Mouse (Mus musculus) kidney, postnatal 36 days (tissue): ENCODE measurements around the gene Stn1.

Experiments used
- DNase-seq, 2 experiments: peaks; one replicate each; pipeline ENCODE4 v3.0.0; 2021 to 2022; ENCODE audit warnings: mixed read lengths in 2 of 2

Gene Stn1

DNA sequence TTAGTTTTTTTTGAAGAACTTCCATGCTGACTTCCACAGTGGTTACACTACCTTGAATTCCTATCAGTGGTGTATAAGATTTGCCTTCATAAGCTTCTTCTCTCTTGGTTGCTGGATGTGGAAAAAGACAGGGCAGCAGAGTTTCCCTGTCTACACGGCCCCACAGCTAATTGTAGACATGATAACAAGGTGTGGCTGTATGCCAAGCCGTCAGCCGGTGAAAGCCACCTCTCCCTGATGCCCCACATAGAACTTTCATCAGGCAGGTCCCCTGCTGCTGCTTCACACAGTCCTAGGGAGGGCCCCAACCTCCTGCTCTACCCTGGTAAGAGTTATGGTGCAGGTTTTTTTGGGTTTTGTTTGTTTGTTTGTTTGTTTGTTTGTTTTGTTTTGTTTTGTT is 68.6 kb downstream of the Stn1 start:
- no peak for DNase-seq

DNA sequence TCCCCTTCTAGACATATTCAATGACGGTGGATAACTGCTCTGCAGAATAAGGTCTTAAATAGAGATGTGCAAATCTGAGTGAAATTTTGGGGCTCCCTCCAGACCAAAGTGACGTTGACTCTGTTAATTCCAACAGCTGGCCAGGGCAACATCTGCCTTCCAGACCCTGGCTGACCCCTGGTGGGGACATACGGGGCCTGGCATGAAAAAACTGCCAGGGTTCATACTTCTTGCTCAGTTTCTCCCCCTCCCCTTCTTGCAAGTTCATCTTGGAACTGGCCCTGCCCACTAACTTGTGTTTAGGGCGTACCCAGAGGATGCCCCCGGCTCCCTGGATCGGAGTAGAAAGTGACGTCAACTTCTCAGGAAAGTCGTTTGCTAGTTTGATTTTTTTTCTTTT is 70.5 kb downstream of the Stn1 start:
- no peak for DNase-seq

DNA sequence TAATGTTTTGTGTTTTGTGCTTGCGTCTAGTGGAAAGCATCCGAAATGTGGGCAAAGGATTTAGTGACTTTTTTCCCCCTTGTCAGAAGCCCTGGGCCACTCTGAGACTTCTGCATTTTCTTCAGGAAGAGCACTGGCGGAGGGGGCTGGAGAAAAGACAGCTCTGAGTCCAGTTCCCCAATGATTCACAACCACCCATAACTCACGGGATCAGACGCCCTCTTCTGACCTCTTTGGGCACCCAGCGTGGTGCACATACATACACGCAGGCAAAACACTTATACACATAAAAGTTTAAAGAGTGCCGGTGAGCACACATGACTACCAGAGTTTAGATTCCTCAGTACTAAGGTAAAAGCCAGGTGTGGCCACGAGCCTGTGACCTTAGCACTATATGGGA is 71.8 kb downstream of the Stn1 start:
- DNase-seq: no peak

DNA sequence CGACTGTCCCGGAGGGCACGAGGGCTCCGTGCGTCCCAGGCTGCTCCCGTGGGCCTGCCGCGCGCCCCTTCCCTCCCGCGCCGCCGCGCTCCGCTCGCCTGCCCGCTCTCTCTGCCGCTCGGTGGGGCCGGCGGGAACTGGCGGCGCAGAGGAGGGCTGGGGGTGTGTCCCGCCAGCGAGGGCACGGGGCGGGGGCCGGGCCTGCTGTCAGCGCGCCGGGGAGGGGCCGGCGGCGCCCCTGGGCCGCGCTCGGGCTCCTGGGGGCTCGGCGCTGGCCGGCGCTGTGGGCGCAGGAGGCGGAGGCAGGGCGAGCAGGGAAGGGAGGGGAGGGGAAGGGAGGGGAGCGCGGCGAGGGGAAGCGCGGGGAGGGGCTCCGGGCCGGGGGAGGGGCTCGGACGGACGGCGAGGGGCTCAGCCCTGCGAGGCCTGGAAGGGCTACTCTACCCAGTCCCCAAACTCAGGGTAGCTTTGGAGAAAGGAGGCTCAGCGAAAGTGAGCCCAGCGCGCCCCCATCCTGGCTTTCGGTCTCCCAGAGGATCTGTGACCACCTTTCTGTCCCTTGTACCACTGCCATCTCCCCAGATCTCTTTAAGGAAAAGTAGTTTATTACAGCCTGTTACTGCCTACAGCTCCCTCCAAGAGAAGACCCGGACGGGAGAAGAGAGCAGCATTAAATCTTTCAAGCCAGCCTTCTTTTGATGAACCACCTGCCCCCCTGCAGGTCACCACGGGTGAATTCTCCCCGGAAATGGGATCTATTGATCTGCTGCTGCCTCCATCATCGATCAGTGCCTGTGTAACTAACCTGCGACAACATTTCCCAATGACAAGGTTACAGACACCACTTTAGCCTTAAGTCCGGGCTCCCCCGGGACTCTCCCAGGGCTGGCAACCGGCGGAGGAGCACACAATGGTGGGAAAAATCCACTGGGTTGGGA is 72.7 kb downstream of the Stn1 start, which contains the start of gene Sh3pxd2a:
Gene Sh3pxd2a (minus strand): TSS at position 98 of the 938 bp plus-strand sequence.
- peak; percentile 53 to 69 for DNase-seq

DNA sequence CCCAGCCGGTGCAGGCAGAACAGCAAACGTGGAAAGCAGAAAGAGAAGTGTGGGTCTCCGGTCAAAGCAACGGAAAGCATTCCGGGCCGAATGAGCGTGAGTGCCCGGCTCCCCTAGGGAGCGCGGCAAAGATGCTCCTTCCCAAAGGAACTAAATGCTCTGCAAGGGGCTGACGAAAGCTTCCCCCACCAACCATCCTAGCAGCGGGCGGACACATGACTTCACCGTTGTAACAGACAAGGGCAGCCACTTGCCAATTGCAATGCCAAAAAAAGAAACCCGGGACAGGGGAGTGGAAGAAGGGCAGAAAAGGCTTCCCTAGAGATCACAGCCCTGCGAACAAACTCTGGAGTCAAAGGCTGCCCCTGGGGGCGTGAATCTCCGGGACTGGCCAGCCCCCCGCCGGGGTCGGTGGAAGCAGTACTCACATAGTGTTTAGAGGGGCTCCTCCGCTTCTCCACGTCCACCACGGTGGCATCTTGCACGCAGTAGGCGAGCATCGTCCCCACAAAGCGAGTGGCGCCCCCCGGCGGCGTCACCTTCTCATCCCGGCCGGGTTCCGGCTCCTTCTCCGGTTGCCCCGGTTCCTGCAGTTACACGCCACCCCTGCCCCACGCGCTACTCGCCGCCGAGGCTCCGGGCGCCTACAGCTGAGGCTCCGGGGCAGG is 73.5 kb downstream of the Stn1 start:
- peak; percentile 66 to 91 for DNase-seq

DNA sequence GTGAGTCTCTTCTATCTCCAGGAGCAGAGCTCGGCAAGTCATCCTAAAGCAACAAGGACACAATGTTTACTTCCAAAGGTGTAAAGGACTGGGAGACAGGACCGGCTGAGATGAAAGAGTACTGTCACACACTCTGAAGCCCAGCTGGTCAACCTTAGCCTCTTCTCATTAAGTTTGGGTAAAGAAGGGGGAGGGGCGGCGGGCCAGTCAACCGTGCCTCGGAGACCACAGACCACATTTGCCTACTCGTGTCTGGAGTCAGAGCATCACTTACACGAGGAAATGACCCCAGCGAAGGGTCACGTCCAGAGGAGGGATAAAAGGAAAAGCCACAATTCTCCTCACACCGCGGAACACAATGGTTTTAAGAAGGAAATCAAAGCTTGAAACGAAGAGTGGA is 74.1 kb downstream of the Stn1 start:
- no peak for DNase-seq

DNA sequence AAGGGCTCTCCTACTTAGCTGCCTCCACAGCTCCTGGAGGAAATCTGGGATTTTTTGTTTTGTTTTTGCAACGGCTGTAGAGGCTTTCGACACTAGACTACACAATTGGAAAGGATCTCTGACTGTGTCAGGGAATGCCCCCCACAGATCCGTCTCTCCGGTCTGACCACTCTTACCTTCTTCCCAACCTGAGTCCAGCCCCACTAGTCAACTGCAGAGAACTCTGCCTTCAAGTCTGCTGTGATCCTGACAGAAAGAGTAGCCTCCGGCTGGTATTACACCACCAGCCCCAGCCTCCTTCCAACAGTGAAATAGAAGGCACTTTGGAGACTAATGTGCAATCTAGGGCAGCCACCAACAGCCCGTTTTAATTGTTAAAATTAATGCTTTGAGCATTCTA is 74.6 kb downstream of the Stn1 start:
- DNase-seq: no peak

DNA sequence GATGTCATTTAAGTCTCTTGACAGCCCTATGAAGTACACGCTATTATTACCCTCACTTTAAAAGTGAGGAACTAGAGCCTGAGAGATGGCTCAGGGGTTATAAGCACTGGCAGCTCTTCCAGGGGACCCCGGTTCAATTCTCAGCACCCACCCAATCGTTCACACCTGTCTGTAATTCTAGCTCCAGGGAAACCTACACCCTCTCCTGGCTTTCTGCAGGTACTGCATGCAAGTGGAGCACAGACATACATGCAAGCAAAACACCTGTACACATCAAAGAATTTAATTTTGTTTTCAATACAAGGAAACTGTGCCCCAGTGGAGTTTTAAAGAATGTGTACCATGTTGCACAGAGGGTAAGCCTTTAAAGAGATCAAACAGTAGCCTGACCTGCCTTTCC is 75.5 kb downstream of the Stn1 start:
- no peak for DNase-seq

DNA sequence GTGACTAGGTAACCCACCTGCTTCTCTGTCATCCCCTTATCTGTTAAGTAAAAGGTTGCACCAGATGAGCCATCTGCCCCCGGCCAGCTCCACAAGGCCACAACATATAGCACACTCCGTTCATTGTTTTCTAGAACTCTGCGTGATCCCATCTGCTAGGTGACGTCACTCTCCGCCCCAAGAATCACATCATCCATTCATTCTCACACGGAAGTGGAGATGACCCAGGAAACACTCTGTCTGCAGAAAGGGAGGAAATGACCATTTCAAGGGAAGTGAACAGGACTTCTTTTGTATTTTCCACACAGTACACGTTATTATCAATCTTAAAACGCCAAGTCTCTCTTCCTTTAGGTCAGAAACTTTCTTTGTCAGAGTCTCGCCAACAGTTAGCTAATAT is 75.9 kb downstream of the Stn1 start:
- peak in 1 of 2 experiments; percentile 35 for DNase-seq

DNA sequence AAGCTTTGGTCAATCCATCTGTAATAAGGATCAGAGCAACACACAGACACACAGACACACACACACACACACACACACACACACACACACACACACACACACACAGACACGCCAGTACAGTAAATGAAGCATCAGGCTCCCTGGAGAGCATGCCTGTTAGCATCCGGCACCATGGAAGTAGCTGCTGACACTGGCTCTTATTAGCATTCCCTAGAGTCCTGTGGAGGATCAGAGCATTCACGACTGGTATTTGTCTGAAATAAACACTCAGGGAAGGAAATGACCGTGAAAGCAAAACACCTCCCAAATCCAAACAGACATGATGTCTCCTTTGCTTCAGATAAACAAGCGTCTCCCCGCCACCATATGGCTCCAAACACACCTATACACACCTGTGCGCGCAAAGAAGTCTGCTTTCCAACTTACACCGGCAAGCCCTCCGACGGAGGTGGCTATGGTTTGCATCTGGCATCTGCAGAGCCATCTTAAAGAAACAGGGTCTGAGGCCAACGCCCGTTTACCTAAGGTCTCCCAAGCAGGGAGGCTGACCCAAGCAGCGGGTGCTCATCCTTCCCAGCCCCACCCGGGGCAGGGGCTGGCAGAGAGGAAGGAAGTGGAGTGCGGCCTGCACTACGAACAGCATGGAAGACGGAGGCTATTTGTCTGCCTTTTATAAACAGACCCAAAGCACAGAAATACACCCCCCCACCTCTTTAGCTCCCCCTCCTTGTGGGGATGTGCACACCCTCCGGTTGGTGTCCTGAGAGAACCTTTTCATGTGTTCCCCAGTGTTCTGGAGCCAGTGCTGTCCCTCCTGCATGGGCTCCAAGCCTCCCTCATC is 77.0 kb downstream of the Stn1 start:
- no peak for DNase-seq

DNA sequence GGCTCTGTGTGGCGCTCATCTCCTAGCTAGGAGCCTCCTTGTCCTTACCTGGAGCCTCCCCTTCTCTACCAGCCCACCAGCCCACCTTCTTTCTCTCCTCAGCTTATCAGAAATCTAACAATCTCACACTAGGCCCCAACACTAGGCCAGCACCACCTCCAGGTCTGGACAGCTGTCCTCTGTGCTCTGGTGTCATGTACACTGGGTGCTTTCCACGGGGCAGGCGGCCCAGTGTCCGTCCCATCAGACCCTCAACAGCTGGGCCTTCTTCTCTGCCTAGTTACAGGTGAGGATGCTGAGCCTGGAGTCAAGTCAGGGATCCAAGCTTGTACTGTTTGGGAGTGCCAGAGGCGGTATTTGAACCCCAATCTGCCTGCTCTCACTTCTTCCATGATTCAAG is 78.1 kb downstream of the Stn1 start:
- no peak for DNase-seq

DNA sequence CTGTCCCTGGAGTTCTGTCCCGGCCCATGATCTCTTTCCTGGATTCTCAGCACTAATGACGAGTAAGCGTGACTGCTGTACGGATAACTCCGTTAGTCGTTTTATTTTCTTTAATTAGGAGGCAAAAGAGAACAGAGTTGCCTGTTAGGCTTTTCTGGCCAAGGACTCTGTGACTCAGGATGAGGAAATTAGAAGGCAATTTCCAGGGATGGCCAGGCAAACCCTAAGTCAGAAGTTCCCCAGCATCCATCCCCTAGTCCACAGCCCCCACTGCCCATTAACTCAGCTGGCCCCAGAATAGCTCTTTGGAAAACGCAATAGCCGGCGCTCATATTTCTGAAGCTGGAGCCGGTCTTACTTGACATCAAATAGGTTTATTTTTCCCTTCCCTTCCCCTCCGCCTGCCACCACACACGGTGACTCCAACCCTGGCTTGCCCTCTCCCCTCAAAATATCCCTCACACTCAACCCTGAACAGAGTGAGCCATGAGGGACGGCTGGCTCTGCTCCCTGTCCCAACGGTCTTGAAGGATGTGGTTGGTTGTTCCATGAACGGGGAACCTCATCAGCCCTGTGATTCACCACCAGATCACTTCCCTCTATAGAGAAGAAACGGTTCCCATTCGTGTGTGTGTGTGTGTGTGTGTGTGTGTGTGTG is 78.7 kb downstream of the Stn1 start:
- DNase-seq: peak in 1 of 2 experiments; percentile 19

DNA sequence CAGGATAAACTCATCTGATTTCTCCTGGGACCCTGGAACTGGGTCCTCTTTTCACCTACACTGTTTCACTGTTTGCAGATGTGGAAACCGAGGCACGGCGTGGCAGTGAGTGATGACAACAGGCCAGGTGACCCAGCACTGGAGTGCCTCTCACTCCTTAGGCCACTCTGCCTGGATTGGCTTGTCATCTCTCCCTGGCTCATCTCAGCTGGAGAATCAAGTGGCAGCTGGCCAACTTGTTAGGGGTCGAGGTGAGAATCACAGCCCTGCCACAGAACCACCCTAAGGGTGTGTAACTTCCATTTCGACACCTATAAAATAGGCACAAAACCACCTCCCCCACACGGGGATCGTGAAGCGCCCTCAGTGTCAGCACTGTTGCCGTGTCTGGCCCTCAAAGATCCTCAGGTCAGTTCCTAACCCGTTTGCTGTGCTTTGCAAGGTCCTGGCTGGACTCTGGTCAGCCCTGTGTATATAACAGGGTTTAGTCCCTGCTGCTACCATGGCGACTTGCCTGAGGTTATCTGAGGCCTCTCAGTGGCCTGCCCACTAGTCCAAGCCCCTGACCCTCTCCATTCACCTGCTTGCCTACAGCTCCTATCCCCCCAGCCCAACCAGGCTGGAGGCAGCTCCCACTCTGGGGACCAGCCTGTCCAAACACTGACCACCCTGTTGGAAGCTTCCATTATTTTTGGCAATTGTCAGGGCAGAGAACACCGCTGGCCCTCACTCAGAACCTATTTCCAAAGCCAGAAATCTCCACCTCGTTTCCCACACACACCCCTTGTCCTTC is 79.4 kb downstream of the Stn1 start:
- peak; percentile 46 to 66 for DNase-seq

DNA sequence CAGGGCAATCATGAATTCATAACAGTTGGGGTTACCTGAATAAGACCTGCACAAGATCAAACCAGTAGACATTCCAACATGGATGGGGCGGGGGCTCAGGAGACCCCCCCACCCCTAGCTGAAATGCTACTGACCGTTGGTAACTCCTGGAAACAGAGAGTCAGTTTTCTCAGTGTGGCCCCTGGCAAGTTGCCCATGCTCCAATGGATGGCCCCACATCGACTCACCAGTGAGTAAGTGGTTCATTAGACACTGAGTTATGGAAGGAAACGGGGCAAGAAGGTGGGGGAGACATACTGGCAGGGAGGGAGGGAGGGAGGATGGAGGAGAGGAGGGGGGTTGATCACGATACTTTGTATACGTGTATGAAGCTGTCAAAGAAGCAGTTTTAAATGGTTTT is 81.3 kb downstream of the Stn1 start:
- no peak for DNase-seq

DNA sequence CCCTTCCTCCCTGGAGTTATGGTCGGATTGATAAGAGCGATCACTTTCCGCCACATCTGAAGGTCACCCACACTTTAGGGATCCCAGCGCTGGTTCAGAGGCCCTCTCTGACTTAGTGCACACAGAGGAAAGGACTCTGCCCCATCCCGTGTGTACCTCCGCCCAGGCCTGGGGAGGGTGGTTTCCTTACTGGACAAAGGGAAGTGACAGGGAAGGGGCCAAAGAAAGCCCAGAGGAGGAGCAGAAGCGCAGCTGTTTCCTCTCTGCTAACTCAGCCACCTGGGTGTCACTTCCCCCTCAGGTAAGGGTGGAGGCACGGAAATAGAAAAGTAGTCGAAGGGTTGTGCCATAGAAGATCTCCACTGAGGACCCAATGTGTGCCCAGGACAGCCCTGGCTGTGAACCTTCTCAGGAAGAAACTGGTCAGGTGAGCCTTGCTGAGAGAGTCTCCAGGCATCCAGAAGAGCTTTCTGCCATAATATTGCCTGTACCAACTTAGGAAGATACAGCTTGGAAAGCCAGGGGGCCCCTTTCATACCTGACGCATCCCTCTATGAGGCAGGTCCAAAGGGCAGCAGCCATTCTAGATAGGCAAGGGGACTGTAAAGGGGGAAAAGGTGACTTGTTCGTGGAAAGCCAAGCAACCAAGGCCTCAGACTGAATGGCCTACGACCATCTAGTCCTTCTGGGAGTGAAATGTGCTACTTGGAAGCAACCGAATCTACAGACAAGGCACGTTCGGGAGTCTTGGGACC is 82.1 kb downstream of the Stn1 start:
- peak; percentile 49 to 56 for DNase-seq

DNA sequence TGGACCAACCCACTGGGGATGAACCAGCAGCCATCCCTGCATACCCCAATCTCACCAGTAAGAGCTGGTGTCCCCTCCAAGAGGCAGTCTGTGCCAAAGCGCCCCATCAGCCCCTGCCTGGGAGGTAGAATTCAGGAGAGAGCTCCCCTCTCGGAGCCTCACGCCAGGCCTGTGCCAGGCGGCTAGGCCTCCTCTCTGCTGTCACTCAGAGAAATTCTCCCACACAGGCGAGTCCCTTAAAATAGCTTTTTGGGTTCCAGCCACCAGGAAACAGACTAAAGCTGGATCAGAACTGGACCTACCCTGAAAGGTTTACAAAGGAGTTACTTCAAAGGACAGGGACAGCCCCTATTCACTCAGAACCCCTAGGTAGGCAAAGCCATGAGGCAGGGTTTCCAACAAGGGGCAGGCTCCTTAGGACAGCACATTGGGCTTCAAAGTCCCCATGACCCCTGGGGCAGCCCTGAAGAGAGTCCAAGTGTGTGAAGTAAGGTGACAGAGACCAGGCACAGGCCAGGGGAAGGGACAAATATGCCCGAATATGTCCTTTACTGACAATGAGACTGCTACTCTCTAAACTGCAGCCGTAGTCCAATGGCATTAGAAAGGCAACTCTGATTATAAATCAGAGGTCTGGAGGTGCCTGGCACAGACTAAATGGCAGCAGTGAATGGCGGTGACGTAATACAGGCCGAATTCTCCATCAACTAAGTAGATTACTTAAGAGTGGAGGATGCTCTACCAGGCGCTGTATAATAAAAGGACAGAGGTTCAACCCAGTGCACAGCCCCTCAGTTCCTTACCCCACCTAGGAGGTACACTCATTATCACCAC is 82.9 kb downstream of the Stn1 start:
- peak in 1 of 2 experiments; percentile 47 for DNase-seq

DNA sequence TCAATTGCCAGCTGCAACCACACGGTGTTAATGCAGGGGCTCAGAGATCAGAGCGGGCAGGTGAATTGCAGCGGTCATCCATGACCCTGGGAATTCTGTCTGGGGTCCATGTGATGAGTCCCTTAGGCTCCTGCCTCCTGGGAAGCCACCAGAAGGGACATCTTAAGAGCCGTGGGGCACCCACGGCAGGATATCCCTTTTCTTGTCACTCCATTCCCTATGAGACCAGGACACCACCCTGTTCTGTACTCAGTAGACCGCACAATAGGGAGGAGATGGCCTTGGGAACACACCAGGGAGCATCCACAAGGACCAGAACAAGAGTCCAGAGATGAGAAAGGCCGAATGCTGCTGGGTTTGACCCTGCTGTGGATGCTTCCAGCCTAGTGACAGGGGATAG is 84.0 kb downstream of the Stn1 start:
- no peak for DNase-seq

DNA sequence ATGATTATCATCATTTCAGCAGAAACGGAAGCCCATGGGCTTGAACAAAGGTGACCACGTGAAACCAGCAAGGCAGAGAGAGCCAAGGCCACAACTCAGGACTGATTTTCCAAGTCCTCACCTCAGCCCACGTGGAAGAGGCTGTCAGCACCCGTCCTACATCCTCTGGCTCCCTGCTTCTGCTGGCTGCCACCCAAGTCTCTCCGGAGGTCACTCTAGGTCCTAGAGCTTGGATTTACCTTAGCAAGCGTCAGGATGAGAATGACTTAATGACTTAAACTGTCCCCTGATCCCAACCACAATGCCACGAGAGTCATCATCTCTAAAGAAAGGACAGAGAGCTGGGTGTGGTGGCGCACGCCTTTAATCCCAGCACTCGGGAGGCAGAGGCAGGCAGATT is 84.6 kb downstream of the Stn1 start:
- DNase-seq: peak; percentile 80 to 81

DNA sequence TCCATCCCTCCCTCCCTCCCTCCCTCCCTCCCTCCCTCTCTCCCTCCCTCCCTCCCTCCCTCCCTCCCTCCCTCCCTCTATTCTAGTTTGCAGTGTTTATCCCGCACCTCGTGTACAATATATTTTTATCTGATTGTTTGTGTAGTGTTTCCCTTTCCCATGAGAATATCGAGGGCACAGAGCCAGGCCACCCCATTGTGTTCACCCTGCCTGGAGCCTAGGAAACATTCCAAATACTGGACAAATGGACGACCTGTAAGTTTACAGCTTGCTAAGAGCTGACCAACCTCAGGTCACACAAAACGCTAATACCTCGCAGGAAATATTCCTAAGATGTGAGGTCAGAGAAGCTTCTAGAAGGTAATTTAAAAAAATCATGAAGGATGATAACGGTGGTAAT is 85.1 kb downstream of the Stn1 start:
- DNase-seq: peak; percentile 64 to 74
